Mouse (Mus musculus) liver, adult 2 months (tissue): ENCODE measurements around the gene Kif5a. TPM values are rescaled to one million over a fixed set of nuclear protein-coding genes. Genes with fewer than 3 reads are reported as not detected.
A peak's percentile ranks its signal among the peaks of the same experiment; 100 is the strongest.

Experiments used
- DNase-seq: peaks from one replicate; pipeline ENCODE4 v3.0.0-alpha.2; 2011; ENCODE audit warnings: low read depth, low spot score; ENCODE audit errors: extremely low read depth
- H3K27ac ChIP-seq: fragments of 200-500 bp; replicated peaks from 2 replicates; pipeline ENCODE4 v1.5.1; 2012; ENCODE audit warnings: low read depth, mild to moderate bottlenecking, control low read depth, inconsistent platforms, low read length; ENCODE audit not compliant: insufficient read depth
- H3K27me3 ChIP-seq: fragments of 200-500 bp; 2 replicates; pipeline ENCODE4 v1.6.1; 2012; ENCODE audit warnings: mild to moderate bottlenecking, moderate library complexity, low read length, inconsistent platforms; ENCODE audit not compliant: control insufficient read depth, insufficient read depth
- H3K36me3 ChIP-seq: fragments of 200-500 bp; 2 replicates; pipeline ENCODE4 v1.6.1; 2012; ENCODE audit warnings: low read length, inconsistent platforms; ENCODE audit not compliant: control insufficient read depth, insufficient read depth
- H3K4me1 ChIP-seq: fragments of 200-500 bp; 2 replicates; pipeline ENCODE4 v1.6.1; 2011; ENCODE audit warnings: low read length; ENCODE audit not compliant: control insufficient read depth, insufficient read depth
- H3K4me3 ChIP-seq: fragments of 200-500 bp; 2 replicates; pipeline ENCODE4 v1.5.1; 2011; ENCODE audit warnings: low read depth, mild to moderate bottlenecking, control low read depth, low read length, moderate library complexity; ENCODE audit not compliant: insufficient read depth
- H3K79me2 ChIP-seq: fragments of 200-500 bp; 2 replicates; pipeline ENCODE4 v1.6.1; 2012; ENCODE audit warnings: inconsistent platforms, mild to moderate bottlenecking, low read length, moderate library complexity; ENCODE audit not compliant: control insufficient read depth, insufficient read depth
- H3K9ac ChIP-seq: fragments of 200-500 bp; 2 replicates; pipeline ENCODE4 v1.6.1; 2012; ENCODE audit warnings: low read depth, mild to moderate bottlenecking, control low read depth, inconsistent platforms, low read length
- CTCF ChIP-seq: fragments of 200-500 bp; IDR thresholded peaks from 2 replicates; pipeline ENCODE4 v1.5.1; 2011; ENCODE audit warnings: low read depth, low read length, control low read depth
- POLR2A ChIP-seq: fragments of 200-500 bp; IDR thresholded peaks from 2 replicates; pipeline ENCODE4 v1.6.1; 2011; ENCODE audit warnings: low read length, control low read depth; ENCODE audit not compliant: insufficient read depth; ENCODE audit errors: extremely low read depth
- WGBS: fragments of 180-500 bp; shearing (Covaris S2); methylation state at CpG from one replicate; pipeline ENCODE4 v1.1.7; 2018; 5-methylcytosine and 5-hydroxymethylcytosine counted together
- polyA plus RNA-seq: library from polyadenylated mRNA; depleted of rRNA; stranded (reverse); fragments of >200 nt; gene quantifications from 2 replicates; pipeline ENCODE4 v1.2.3, GENCODE M21; 2012
- total RNA-seq: library from RNA; depleted of rRNA; stranded (reverse); fragments of >200 nt; gene quantifications from 2 replicates; pipeline ENCODE4 v1.2.3, GENCODE M21; 2014

Kif5a gene
- total and polyA plus RNA-seq, 2 experiments, result 0.55 to 10.7 TPM

- Histone ChIP-seq H3K27ac (no peak overlapping the region), H3K9ac (no peak overlapping the region), H3K36me3 (no peaks in the 10 kb centered on the region), H3K79me2 (no peaks in the 10 kb centered on the region), H3K27me3 (no peaks in the 10 kb centered on the region), H3K4me3 (no peak overlapping the region), H3K4me1 (no peaks in the 10 kb centered on the region)
- WGBS, result 30% methylated on average over 14 of the region's 14 CpGs
- DNase-seq, result no peak
- no peak for TF ChIP-seq CTCF
- TF ChIP-seq POLR2A, result no peak
Measured at GRCm38 (mm10) chr10:127255625-127256345, 7.4 kb downstream of the Kif5a start.

- Histone ChIP-seq H3K4me3 (no peak overlapping the region), H3K27me3 (no peaks in the 10 kb centered on the region), H3K79me2 (no peaks in the 10 kb centered on the region), H3K9ac (no peak overlapping the region), H3K27ac (no peak overlapping the region), H3K4me1 (no peaks in the 10 kb centered on the region), H3K36me3 (no peaks in the 10 kb centered on the region)
- 81% methylated on average over 5 of the region's 5 CpGs for WGBS
- no peak for DNase-seq
- TF ChIP-seq CTCF, result no peak
- no peak for TF ChIP-seq POLR2A
Measured at GRCm38 (mm10) chr10:127250810-127251209, 12.3 kb downstream of the Kif5a start.

- Histone ChIP-seq H3K27ac (no peak overlapping the region), H3K79me2 (no peaks in the 10 kb centered on the region), H3K4me3 (no peak overlapping the region), H3K36me3 (no peaks in the 10 kb centered on the region), H3K9ac (no peak overlapping the region), H3K27me3 (no peaks in the 10 kb centered on the region; the same call in 1 of the 2 replicates), H3K4me1 (no peaks in the 10 kb centered on the region)
- TF ChIP-seq POLR2A (no peak), CTCF (no peak)
- WGBS, result 67% methylated on average over 18 of the region's 18 CpGs
- no peak for DNase-seq
Measured at GRCm38 (mm10) chr10:127238241-127238824, 24.8 kb downstream of the Kif5a start.

- H3K27me3 ChIP-seq, result no peaks in the 10 kb centered on the region; the same call in 1 of the 2 replicates
- 46% methylated on average over 9 of the region's 9 CpGs for WGBS
- no peak for DNase-seq
Measured at GRCm38 (mm10) chr10:127236541-127236940, 26.6 kb downstream of the Kif5a start.

GRCm38 (mm10) chr10:127233141-127233540 lies 30.0 kb downstream of the Kif5a start:
- DNase-seq, result no peak
- WGBS, result 82% methylated on average over 9 of the region's 9 CpGs
- H3K4me1 ChIP-seq, result no peaks in the 10 kb centered on the region

More at GRCm38 (mm10) chr10:127236541-127236940, 26.6 kb downstream of the Kif5a start:
- Histone ChIP-seq H3K79me2 (no peaks in the 10 kb centered on the region), H3K4me3 (no peak overlapping the region), H3K36me3 (no peaks in the 10 kb centered on the region), H3K4me1 (no peaks in the 10 kb centered on the region), H3K9ac (no peak overlapping the region), H3K27ac (no peak overlapping the region)
- no peak for TF ChIP-seq POLR2A
- no peak for TF ChIP-seq CTCF

GRCm38 (mm10) chr10:127231741-127232140 lies 31.4 kb downstream of the Kif5a start:
- H3K4me3 ChIP-seq, result no peak overlapping the region
- no peak overlapping the region for H3K27ac ChIP-seq
- no peaks in the 10 kb centered on the region for H3K79me2 ChIP-seq
- H3K36me3 ChIP-seq, result no peaks in the 10 kb centered on the region
- 85% methylated on average over 14 of the region's 14 CpGs for WGBS
- H3K4me1 ChIP-seq, result no peaks in the 10 kb centered on the region
- H3K27me3 ChIP-seq, result no peaks in the 10 kb centered on the region; the same call in 1 of the 2 replicates
- TF ChIP-seq POLR2A, result no peak
- TF ChIP-seq CTCF, result no peak
- no peak for DNase-seq
- no peak overlapping the region for H3K9ac ChIP-seq

More at GRCm38 (mm10) chr10:127233141-127233540, 30.0 kb downstream of the Kif5a start:
- no peak overlapping the region for H3K27ac ChIP-seq
- H3K9ac ChIP-seq, result no peak overlapping the region
- no peaks in the 10 kb centered on the region; the same call in 1 of the 2 replicates for H3K27me3 ChIP-seq
- TF ChIP-seq CTCF, result peak; percentile 43
- TF ChIP-seq POLR2A, result no peak
- no peak overlapping the region for H3K4me3 ChIP-seq
- H3K36me3 ChIP-seq, result no peaks in the 10 kb centered on the region
- H3K79me2 ChIP-seq, result no peaks in the 10 kb centered on the region
